Mouse (Mus musculus): Measurements from ENCODE around the gene Fgg. TPM values are rescaled to one million over a fixed set of nuclear protein-coding genes. Genes with fewer than 3 reads are reported as not detected.
A peak's percentile ranks its signal among the peaks of the same experiment; 100 is the strongest.

Fgg gene
- total RNA-seq, 2 experiments from 2014 or later = not detected

GRCm38 (mm10) chr3:83025475-83026301, 18.2 kb downstream of the Fgg start, which contains the start of gene Fga:
Gene Fga (plus strand): TSS chr3:83026076.
- intact Hi-C loops (cut with DNase I) = no loop called here

GRCm38 (mm10) chr3:83027546-83028251, 20.2 kb downstream of the Fgg start:
- intact Hi-C loops (cut with DNase I) = no loop called here
- DNase-seq = no peak

More at GRCm38 (mm10) chr3:83025475-83026301, 18.2 kb downstream of the Fgg start, which contains the start of gene Fga:
- DNase-seq = no peak

GRCm38 (mm10) chr3:83030331-83030730, 22.8 kb downstream of the Fgg start:
- no peak for DNase-seq
- intact Hi-C loops (cut with DNase I) = no loop called here

DNA sequence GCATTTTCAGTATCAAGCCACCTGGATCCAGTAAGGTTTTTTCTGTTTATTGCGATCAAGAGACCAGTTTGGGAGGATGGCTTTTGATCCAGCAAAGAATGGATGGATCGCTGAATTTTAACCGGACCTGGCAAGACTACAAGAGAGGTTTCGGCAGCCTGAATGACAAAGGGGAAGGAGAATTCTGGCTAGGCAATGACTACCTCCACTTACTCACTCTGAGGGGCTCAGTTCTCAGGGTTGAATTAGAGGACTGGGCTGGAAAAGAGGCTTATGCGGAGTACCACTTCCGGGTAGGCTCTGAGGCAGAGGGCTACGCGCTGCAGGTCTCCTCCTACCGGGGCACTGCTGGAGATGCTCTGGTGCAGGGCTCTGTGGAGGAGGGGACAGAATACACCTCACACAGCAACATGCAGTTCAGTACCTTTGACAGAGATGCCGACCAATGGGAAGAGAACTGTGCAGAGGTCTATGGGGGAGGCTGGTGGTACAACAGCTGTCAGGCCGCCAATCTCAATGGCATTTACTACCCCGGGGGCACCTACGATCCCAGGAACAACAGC, 25.3 kb downstream of the Fgg start:
- no peak for DNase-seq
- intact Hi-C loops (cut with DNase I) = no loop called here

DNA sequence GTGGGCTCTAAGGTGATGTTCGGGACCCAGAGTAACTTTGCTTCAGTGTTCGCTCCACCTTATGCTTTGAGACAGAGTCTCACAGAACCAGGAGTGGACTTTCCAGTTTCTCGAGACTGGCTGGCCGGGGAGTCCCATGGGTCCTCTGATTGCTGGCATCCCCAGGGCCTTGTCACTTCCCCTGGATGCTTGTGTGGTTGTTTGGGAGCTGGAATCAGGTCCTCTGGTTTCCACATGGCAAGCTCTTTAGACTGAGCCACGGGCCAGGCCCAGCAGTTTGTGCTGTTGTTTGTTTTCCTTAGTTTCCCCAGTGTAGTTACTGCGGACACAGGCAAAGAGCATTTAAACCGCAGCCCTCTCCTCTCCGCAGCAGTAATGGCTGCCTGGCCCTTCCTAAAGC, 26.3 kb downstream of the Fgg start:
- intact Hi-C loops (cut with DNase I) = no loop called here
- DNase-seq = no peak

- DNase-seq = no peak
- intact Hi-C loops (cut with DNase I) = no loop called here
Observed at GRCm38 (mm10) chr3:83038865-83039264, 31.3 kb downstream of the Fgg start.

GRCm38 (mm10) chr3:83039666-83040065, 32.1 kb downstream of the Fgg start:
- intact Hi-C loops (cut with DNase I) = no loop called here

DNA sequence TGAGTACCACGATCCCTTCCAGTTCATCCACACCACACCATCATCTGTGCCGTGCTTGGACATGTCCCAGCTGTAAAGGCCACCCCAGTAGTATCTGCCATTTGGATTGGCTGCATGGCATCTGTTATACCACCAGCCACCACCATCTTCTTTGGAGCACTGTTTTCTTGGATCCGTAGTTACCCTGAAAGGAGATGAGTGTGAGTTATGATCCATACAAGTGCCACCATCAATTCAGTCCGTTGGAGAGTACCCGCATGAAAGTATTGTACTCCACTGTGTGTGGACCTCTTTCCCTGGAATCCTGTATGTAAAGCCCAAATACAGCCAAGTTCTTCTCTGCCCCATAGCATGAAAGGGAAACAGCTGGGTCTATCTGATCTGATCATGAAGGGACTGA, 34.9 kb downstream of the Fgg start:
- intact Hi-C loops (cut with DNase I) = no loop called here
- DNase-seq = no peak

More at GRCm38 (mm10) chr3:83039666-83040065, 32.1 kb downstream of the Fgg start:
- DNase-seq = no peak

DNA sequence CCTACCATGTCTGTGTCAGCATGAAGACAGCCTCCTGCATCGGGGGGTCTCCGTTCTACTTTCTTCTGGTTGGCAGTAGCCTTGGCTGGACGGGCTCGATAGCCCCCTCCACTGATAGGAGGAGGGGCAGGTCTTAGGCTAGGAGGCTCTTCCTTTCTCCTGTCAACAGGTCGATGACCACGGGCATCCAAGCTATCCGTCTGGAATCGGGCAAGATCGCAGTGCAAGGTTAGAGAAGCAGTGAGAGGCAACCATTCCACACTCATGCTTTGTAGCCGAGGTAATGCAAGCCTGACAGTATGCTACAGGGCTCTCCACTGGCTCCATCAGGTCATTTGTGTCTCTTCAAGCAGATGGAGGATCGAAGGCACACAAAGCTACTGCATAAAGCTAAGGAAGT, 39.1 kb downstream of the Fgg start:
- intact Hi-C loops (cut with DNase I) = no loop called here
- DNase-seq = no peak

DNA sequence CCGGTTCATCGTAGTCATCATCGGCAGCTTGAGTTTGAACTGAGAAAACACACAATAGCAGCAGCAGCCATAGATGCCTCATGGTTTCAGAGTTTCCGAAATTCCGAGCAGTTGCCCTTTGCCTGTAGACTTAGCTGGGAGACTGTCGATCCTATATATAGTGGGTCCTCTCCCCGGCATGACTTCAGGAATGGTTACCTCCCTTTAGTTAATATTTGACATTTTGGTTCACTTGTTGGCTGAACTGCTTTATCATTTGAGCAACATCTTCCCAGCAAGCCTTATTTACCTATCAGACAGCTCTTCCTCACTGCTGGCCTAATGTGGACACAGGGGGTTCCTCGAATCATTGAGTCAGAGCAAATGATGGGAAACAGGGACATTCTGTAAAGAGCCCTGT, 42.2 kb downstream of the Fgg start, which contains the start of gene Fgb:
TSS of gene Fgb (minus strand) at position 184 of the 400 bp plus-strand sequence.
- intact Hi-C loops (cut with DNase I) = loop anchor here (5.0 to 10.0 kb wide), 2 partner anchors 172 to 1115 kb away; partner anchors contain the start of genes Ctso and Rbm46

GRCm38 (mm10) chr3:83050661-83051060, 43.1 kb downstream of the Fgg start:
- intact Hi-C loops (cut with DNase I) = loop anchor here (5.0 to 10.0 kb wide), 2 partner anchors 173 to 1116 kb away; partner anchors contain the start of genes Ctso and Rbm46
- no peak for DNase-seq

More for the DNA sequence above, 42.2 kb downstream of the Fgg start, which contains the start of gene Fgb:
- DNase-seq = no peak

GRCm38 (mm10) chr3:83052102-83052501, 44.6 kb downstream of the Fgg start:
- intact Hi-C loops (cut with DNase I) = loop anchor here (2.0 to 10.0 kb wide), 3 partner anchors 175 to 1117 kb away; partner anchors contain the start of genes Ctso and Rbm46
- no peak for DNase-seq

DNA sequence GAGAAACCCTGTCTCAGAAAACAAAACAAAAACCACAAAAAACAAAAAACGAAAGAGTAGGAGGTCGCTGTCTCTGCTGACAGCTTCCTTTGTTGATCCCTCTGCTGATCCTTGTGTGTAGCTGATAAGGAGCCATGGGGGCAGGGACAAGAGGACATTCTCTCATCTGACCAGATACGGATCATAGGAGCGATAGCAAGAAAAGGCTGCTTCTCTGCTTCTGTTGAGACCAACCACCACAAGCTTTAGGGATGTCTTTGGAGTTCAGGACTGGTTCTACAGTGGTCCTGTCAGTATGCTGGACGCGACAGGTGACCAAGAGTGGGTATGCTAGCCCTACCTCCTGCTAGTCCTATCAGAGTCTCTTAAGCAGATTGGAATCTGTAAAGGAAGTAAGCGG, 45.6 kb downstream of the Fgg start:
- intact Hi-C loops (cut with DNase I) = loop anchor here (2.0 to 10.0 kb wide), 3 partner anchors 176 to 1118 kb away; partner anchors contain the start of genes Ctso and Rbm46
- no peak for DNase-seq

DNA sequence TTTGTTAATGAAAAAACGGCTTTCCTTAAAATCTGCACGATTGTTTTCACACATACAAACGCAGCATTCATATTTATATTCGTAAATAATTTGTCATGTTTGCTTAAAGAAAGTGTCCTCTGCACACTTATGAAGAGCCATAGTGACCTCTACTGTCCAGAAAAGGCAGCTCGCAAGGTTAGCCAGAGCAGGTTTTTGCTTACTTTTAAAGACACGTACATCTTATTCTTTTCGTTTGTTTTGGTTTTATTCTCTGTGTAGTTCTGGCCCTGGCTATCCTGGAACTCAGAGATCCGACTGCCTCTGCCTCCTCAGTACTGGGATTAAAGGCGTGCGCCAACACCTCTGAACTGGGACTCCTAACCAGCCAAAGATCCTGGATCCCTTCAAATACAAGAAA, 46.2 kb downstream of the Fgg start:
- intact Hi-C loops (cut with DNase I) = loop anchor here (1.0 to 10.0 kb wide), 4 partner anchors 54 to 1119 kb away; partner anchors contain the start of genes Ctso and Rbm46
- DNase-seq = peak; percentile 15 to 34

- intact Hi-C loops (cut with DNase I) = loop anchor here (1.0 to 10.0 kb wide), 3 partner anchors 55 to 1120 kb away; partner anchors contain the start of genes Ctso and Rbm46
Observed at GRCm38 (mm10) chr3:83054759-83055158, 47.2 kb downstream of the Fgg start.

DNA sequence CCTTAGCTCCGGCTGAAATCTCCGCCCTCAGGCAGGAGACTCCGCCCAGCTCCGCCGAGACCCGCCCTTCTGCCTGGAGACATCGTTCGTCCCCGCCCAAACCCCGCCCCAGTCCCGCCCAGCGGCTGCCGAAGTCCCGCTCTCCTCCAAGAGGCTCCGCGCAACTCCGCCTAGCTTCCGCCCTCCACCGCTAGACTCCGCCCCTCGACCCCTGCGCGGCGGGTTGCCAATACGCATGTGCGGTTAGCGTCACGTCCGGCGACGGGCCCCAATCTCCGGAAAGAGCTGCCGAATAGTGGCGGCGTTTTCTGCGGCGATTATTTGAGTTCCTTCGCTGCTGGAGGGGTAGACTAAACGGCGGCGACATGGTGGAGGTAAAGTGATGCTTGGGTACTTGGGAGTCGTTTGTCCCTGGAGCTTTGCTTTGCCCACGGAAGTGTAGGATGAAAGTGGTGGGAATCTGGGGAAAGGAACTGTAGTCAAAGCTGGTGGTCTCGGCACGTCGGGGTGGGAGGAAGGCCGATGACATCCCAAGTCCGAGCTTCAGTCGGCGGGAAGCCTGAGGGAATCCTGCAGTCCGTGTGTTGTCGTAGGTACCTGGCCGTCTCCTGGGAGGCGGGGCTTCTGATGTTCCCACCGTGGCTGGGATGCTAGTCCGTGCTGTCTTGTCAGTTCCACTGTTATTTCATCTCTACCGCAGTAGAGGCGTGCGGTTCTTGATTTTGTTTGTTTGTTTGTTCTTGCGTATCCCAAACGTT, 47.9 kb downstream of the Fgg start, which contains the start of gene Plrg1:
TSS of gene Plrg1 (plus strand) at position 242 of the 758 bp plus-strand sequence.
- intact Hi-C loops (cut with DNase I) = loop anchor here (10.0 kb wide), 1 partner anchor 1121 kb away; the partner anchor contains the start of gene Ctso
- peak; percentile 99 for DNase-seq

More at GRCm38 (mm10) chr3:83054759-83055158, 47.2 kb downstream of the Fgg start:
- no peak for DNase-seq

GRCm38 (mm10) chr3:83057046-83057445, 49.5 kb downstream of the Fgg start:
- intact Hi-C loops (cut with DNase I) = loop anchor here (10.0 kb wide), 1 partner anchor 1122 kb away; the partner anchor contains the start of gene Ctso
- DNase-seq = no peak

Data from heart, postnatal 36 days (tissue).